Mouse (Mus musculus): ENCODE results near the gene Exosc3.
"Not testable (repeated sequence)": the region's sequence is repeated elsewhere in the genome, so short reads cannot be mapped to it uniquely, and the experiment has no call there.

Exosc3 gene

GRCm38 (mm10) chr4:45342286-45343155 is at the start of gene Exosc3:
TSS of gene Exosc3 (minus strand) at chr4:45342732.
- no peak for DNase-seq

- DNase-seq = peak; percentile 13
These were observed 49.6 kb upstream of the Exosc3 start for GRCm38 (mm10) chr4:45392099-45392498.

GRCm38 (mm10) chr4:45387296-45387695 is 44.8 kb upstream of the Exosc3 start:
- not testable (repeated sequence) for DNase-seq

GRCm38 (mm10) chr4:45382133-45382532 is 39.6 kb upstream of the Exosc3 start:
- DNase-seq = not testable (repeated sequence)

- not testable (repeated sequence) for DNase-seq
These were observed 38.5 kb upstream of the Exosc3 start for GRCm38 (mm10) chr4:45380903-45381580.

- DNase-seq = no peak
These were observed 34.0 kb upstream of the Exosc3 start for GRCm38 (mm10) chr4:45376573-45376972.

- DNase-seq = no peak
These were observed 32.3 kb upstream of the Exosc3 start for GRCm38 (mm10) chr4:45374879-45375278.

- DNase-seq = no peak
These were observed 28.7 kb upstream of the Exosc3 start for GRCm38 (mm10) chr4:45371261-45371660.

GRCm38 (mm10) chr4:45356653-45357052 is 14.1 kb upstream of the Exosc3 start:
- no peak for DNase-seq

- DNase-seq = peak; percentile 96
These were observed 773 bp downstream of the Exosc3 start, which contains the start of gene Dcaf10 for GRCm38 (mm10) chr4:45341669-45342249. TSS of gene Dcaf10 (plus strand) at chr4:45342101.

- DNase-seq = no peak
These were observed 1.3 kb downstream of the Exosc3 start for GRCm38 (mm10) chr4:45341226-45341625.

GRCm38 (mm10) chr4:45332466-45332865 is 10.1 kb downstream of the Exosc3 start:
- DNase-seq = no peak

- DNase-seq = no peak
These were observed 11.4 kb downstream of the Exosc3 start for GRCm38 (mm10) chr4:45331139-45331538.

GRCm38 (mm10) chr4:45320159-45320816 is 22.2 kb downstream of the Exosc3 start:
- DNase-seq = peak; percentile 92

- no peak for DNase-seq
These were observed 31.5 kb downstream of the Exosc3 start for GRCm38 (mm10) chr4:45311056-45311455.

GRCm38 (mm10) chr4:45308606-45309005 is 33.9 kb downstream of the Exosc3 start:
- DNase-seq = no peak

- peak; percentile 69 for DNase-seq
These were observed 34.5 kb downstream of the Exosc3 start for GRCm38 (mm10) chr4:45308046-45308445.

GRCm38 (mm10) chr4:45305536-45305935 is 37.0 kb downstream of the Exosc3 start:
- DNase-seq = no peak

GRCm38 (mm10) chr4:45296662-45297564 is 45.6 kb downstream of the Exosc3 start, which contains the start of gene Trmt10b:
TSS of gene Trmt10b (plus strand) at chr4:45297127.
- DNase-seq = peak; percentile 88

- no peak for DNase-seq
These were observed 54.6 kb downstream of the Exosc3 start for GRCm38 (mm10) chr4:45287906-45288305.

GRCm38 (mm10) chr4:45286318-45286717 is 56.2 kb downstream of the Exosc3 start:
- DNase-seq = no peak

Data from retina, postnatal 1 day (tissue).